Mouse (Mus musculus) CH12.LX (cell line): ENCODE results near the gene Zfp329.

Experiments used
- CTCF ChIP-seq, 2 experiments: IDR thresholded peaks in 1 of 2; conservative IDR thresholded peaks in 1 of 2; 2 replicates each; pipeline ENCODE4 v1.5.1; 2011 to 2012; ENCODE audit warnings: low read depth in 2 of 2, low read length in 2 of 2, improper control_type of control experiment in 1 of 2, inconsistent platforms in 1 of 2, mild to moderate bottlenecking in 1 of 2, moderate library complexity in 1 of 2
- E2F4 ChIP-seq: IDR thresholded peaks from 2 replicates; pipeline ENCODE4 v1.6.1; 2011; ENCODE audit warnings: low read depth, low read length, improper control_type of control experiment; ENCODE audit not compliant: insufficient replicate concordance
- USF1 ChIP-seq: IDR thresholded peaks from 2 replicates; pipeline ENCODE4 v1.6.1; 2014; ENCODE audit warnings: low read depth, mild to moderate bottlenecking, inconsistent platforms, low read length, improper control_type of control experiment
- ZC3H11A ChIP-seq: IDR thresholded peaks from 2 replicates; pipeline ENCODE4 v1.6.1; 2012; ENCODE audit warnings: low read depth, mild to moderate bottlenecking, inconsistent platforms, low read length, improper control_type of control experiment
- ZNF384 ChIP-seq: IDR thresholded peaks from 2 replicates; pipeline ENCODE4 v1.6.1; 2012; ENCODE audit warnings: low read depth, low read length, improper control_type of control experiment, inconsistent platforms

- TF ChIP-seq CTCF (conservative IDR thresholded peaks at IDR 0.05 in 1 of 2, IDR thresholded peaks at IDR 0.05 in 1 of 2; ENCODE audit: low read depth in 2 of 2, low read length in 2 of 2) (no peak), ZC3H11A (no peak), E2F4 (no peak), USF1 (no peak), ZNF384 (no peak)
These were observed 3.1 kb downstream of the Zfp329 start for GRCm38 (mm10) chr7:12815566-12815965.
